Mouse (Mus musculus) cerebellum, postnatal 25 days (tissue): ENCODE results near the gene Lats2.

Experiments used
- DNase-seq, 2 experiments: peaks; one replicate each; pipeline ENCODE4 v3.0.0; 2021; ENCODE audit warnings: mixed read lengths in 2 of 2

Lats2 gene

GRCm38 (mm10) chr14:57736141-57736540, 22.0 kb downstream of the Lats2 start:
- no peak for DNase-seq

DNA sequence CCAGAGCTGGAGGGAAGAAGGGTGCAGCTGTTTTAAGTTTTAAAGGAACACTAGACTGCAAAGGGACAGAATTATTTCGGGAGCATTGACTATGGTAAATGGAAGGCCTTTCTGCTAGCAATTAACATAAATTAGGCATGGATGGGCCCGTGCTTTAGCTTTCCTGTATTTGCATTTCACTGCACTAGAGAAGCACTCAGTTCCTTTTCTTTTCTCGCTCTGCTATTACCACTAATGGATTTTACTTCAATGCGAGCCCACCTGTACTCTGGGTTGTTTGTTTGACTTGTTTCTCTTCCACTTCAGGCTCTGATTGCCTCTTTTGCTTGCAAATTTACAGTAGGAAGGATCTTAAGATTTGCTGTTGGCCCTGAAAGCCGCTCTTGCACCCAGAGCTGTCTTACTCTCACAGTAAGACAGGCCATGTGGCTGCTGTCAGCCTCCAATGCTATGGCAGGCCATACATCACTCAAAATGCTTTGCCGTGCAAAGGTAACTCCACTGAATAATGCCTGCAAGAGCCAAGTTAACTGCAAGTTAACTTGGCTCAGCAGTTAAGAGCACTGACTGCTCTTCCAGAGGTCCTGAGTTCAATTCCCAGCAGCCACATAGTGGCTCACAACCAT, 25.4 kb downstream of the Lats2 start:
- DNase-seq, result no peak

DNA sequence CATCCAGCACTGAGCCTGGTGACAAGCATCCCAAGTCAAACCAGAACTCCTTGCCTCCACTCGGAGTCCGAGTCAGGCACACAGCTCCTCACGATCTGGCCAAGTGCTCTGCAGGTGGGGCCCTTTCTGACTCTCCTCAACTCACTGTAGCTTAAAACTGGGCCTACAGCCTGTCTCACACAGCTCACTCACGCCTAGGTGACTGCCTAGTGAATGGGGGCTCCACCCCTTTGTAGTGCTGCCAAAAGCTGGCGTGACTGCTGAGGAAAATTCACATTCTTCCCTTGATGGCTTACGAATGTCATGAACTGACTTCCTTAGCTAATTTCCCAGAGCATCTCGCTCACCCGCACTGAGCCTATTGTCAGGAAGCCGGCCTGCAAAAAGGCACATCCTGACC, 27.7 kb downstream of the Lats2 start:
- DNase-seq, result peak in 1 of 2 experiments; percentile 48

- DNase-seq, result no peak
Measured at GRCm38 (mm10) chr14:57729975-57730499, 28.2 kb downstream of the Lats2 start.

DNA sequence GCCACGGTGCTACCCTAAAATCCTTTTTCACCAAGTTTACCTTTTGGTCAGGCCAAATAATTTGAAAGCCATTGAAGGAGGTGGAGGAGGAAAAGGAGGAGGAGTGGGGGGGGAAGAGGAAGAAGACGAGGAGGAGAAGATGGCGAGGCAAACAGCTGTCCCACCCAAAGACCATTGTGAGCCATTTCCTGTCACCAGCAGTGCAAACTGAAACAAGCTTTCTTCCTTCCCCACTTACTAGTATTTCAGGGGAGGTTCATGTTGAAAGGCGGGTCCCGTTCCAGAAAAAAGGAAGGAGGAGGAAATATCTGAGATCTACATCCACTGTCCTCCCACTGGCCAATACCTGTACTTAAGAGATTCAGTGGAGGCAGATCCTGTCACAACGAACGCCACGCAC, 28.8 kb downstream of the Lats2 start:
- DNase-seq, result no peak

- DNase-seq, result no peak
Measured at GRCm38 (mm10) chr14:57726172-57726571, 32.0 kb downstream of the Lats2 start.

- no peak for DNase-seq
Measured at GRCm38 (mm10) chr14:57724473-57724872, 33.7 kb downstream of the Lats2 start.

DNA sequence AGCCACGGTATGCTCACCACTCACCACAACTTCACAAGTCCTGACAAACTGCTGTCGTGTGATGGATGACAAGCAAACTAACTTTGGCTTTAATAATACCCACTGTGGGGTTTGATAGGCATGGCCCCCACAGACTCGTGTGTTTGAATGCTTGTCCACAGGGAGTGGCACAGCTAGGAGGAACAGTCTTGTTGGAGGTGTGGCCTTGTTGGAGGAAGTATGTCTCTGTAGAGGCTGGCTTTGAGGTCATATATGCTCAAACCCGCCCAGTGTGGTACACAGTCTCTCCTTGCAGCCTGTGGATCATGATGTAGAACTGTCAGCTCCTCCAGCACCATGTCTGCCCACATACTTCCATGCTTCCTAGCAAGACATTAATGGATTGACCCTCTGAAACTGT, 39.9 kb downstream of the Lats2 start:
- DNase-seq, result no peak

GRCm38 (mm10) chr14:57716601-57717245, 41.5 kb downstream of the Lats2 start:
- DNase-seq, result peak; percentile 47 to 73

GRCm38 (mm10) chr14:57712884-57713283, 45.3 kb downstream of the Lats2 start:
- no peak for DNase-seq

GRCm38 (mm10) chr14:57711059-57711458, 47.1 kb downstream of the Lats2 start:
- DNase-seq, result no peak

DNA sequence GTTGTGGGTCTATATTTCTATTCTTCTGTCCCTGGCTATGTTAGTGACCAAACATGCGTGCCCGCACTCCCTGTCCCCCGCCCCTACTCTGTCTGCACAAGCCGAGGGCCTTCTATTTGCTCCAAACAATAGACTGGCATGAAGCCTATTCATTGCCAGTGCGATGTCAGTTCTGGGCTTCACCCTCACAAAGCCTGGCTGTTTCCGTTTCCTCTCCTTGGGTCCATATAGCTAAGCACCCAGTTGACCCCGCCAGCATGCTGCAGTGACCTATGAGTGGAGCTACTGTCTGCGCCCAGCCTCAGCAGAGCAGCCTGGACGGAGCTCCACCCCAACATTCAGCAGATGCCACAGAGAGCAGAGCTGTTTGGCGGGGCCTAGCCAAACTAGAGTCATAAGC, 49.0 kb downstream of the Lats2 start:
- no peak for DNase-seq

- DNase-seq, result no peak
Measured at GRCm38 (mm10) chr14:57708580-57708979, 49.6 kb downstream of the Lats2 start.

- peak; percentile 36 to 57 for DNase-seq
Measured at GRCm38 (mm10) chr14:57707100-57707893, 50.9 kb downstream of the Lats2 start.

DNA sequence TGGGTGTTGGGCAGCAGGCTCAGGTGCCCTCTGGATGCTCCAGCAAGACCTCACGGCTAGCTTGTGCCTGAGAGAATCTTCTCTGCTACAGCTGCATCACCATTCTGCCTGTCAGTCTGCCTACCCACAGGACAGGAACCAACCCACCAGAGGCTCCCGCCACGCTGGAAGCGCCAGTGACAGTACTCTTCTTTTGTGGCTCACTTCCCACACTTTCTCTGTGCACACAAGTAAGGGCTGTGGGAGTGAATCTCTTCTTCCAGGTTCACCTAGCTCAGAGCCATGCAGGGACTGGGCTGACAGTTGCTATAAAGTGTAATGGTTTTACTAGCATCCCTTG, 51.5 kb downstream of the Lats2 start:
- no peak for DNase-seq

- DNase-seq, result no peak
Measured at GRCm38 (mm10) chr14:57705759-57706158, 52.4 kb downstream of the Lats2 start.

GRCm38 (mm10) chr14:57705075-57705474, 53.1 kb downstream of the Lats2 start:
- DNase-seq, result no peak

DNA sequence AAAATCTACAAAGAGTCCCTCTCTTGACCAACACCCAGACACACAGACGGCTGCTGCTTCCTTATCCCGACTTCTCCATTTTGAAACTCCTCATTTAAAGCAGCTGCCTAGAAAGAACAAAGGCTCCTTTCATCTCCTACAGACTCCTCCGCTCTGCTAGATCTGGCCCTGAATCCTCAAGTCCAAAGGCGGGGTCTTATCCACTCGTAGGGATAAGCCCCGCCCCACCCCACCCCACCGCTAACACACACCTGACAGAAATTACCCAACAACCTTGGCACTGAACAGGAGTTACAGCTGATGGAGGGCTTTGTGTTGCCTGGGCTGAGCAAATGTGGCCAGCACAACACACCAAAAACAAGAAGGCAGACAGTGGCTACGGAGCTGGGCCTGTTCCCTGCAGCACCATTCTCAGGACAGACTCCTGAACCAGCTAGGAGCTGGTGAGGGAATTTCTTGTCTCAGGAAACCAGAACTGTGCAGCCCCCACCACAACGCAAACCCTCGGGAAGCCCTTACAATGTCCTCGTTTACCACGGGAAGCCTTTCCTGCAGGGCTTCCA, 56.2 kb downstream of the Lats2 start:
- no peak for DNase-seq

GRCm38 (mm10) chr14:57699461-57699970, 58.7 kb downstream of the Lats2 start:
- no peak for DNase-seq

- no peak for DNase-seq
Measured at GRCm38 (mm10) chr14:57699016-57699415, 59.2 kb downstream of the Lats2 start.

DNA sequence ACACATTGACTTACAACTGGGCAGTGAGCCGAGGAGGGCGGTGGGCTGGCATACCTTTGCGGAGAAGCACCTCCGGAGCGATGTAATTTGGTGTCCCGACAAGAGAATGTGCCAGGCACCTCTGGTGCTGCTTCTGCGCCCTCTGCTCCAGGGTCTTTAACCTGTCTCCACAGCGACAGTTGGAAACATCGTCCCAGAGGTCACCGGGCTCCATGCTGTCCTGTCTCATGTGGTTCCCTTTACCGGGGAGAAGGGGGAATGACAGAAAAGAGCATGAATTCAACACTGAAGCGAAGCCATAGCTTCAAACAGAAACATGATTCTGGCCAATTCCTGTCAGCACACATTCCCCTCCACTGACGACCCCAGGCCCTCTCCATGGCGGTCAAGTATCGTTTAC, 62.1 kb downstream of the Lats2 start:
- no peak for DNase-seq

DNA sequence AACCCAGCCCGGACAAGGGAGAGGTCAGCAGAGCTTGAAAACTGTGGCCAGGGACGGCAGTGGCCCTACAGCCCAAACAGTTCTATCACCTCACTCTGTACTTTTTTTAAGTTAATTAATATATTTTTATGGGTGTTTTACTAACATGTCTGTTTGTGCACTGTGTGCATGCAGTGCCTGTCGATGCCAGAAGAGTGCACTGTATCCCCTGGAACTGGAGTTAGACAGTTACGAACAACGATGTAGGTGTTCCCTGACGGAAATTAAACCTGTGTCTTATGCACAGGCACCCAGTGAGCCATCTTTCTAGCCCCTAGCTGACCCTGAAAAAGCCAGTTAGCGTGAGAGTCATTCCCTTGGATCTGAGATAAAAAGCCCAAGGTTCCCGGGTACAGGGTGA, 62.6 kb downstream of the Lats2 start:
- no peak for DNase-seq

DNA sequence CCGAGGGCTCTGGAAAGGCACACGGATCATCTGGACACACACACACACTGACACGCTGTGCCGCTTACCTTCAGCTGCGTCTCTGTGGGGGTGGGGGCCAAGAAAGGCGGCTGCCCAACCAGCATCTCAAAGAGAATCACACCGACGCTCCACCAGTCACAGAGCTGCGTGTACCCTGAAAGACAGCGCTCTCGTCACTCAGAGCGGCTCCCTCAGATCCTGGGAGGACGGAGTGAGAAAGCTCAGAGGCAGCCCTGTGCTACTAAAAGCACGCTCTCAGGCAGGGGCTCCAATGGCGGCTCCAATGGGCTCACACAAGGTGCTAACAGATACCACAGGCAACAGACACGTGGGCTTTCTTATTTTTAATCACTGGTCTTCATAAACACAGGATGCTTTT, 63.9 kb downstream of the Lats2 start:
- DNase-seq, result no peak
